Mouse (Mus musculus): ENCODE measurements at regions not wholly inside any gene's neighbourhood (a gene's known extent, or its start where the extent isn't known, plus 50 kb on each side); places are given as distances from the start of the nearest gene placed in this dataset.

DNA sequence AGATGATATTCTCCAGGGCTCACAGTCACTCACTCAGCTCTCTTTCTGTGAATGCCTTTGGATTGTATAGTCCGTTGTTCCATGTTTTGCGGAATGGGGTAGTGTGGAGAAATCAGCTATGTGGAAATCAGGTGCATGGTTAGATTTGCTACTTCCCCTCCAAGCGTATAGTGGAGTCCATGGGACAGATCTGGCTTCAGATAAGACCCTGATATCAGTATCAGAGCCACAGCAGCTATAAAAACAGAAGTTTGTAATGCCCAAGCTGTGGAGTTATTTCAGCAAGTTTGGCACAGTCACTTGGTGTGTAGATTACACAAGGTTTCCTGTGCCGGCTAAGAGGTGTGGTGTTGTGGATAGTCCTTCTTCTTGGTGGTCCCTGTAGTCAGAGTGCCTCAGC, 359.6 kb upstream of the Nr3c2 start:
- DNase-seq: no peak

- DNase-seq: peak in 1 of 2 experiments; percentile 1
These were observed 358.6 kb upstream of the Nr3c2 start for GRCm38 (mm10) chr8:76540611-76541010.

DNA sequence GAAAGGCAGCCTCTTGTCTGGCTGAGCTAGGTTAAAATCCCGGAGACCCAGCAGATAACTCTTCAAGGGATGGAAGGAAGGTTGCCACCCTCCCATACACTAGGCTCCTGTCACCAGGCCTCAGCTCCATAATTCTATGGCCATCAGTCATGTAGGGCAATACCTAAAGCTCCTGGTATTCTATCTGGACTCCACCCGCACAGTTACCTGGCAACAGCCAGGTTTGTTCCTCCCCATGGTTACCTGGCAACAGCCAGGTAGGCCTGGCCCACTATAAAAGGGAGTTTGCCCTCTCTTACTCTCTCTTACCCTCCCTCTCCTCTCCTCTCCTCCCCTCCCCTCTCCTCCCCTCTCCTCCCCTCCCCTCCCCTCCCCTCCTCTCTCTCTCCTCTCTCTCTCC, 347.6 kb upstream of the Nr3c2 start:
- no peak for DNase-seq

DNA sequence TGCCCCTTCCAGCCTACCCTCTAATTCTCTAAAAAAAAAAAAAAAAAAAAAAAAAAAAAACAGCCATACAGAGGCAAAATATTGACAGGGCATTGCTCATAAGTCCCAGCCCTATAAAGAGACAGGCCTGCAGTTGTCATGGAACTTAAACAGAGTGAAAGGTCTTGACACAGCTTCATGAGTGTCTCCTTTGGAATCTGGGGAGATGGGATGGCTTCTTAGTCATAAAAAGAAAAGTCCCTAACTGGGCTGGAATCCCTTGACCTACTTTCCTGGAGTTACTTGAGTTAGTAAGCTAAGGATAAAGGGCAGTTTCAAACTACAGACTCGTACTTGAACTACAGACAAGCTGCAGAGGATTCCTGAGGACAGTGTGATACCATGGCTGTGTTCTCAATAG, 297.7 kb upstream of the Nr3c2 start:
- no peak for DNase-seq

DNA sequence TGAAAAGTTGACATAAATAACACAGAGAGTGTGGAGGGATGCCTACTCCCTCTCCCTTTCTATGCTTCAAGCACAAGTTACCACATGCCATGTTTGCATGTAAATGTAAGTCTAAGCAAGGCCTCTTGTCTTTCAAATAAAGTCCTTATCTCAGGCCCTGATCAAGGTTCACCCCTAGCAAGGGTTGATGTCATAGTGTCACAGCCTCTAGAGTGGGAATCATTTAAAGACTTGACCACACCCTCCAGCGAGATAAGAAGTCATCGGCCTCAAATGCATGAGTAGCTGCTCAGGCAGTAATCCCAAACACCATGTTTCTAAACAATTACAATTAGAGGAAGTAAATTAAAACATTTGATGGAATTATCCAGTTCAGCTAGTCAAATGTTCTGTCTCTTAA, 280.5 kb upstream of the Nr3c2 start:
- DNase-seq: no peak

- no peak for DNase-seq
These were observed 278.4 kb upstream of the Nr3c2 start for GRCm38 (mm10) chr8:76620853-76621252.

DNA sequence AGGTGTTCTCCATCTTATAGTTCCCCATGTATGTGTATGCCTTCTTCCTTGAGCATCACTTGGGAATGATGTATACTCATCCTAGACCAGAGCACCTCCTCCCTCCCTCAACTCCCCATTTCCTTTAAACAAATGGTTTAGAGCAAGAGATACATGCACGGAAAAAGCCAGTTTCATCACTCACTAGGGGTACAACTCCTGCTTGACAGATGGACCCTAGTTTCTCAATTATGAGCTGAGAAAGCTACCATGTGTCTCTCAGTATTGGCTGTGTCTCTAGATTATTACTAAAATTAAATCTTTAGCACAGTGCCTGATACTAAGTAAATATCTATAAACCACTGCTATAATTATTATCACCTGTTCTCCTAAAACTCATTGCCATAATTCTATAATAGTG, 266.2 kb upstream of the Nr3c2 start:
- DNase-seq: no peak

All from heart, adult 18-20 months (tissue).